Mouse (Mus musculus): ENCODE measurements around the gene Taar7e.
A peak's percentile ranks its signal among the peaks of the same experiment; 100 is the strongest.
"Not testable (repeated sequence)": the region's sequence is repeated elsewhere in the genome, so short reads cannot be mapped to it uniquely, and the experiment has no call there.

The Taar7e gene

GRCm38 (mm10) chr10:24037314-24037713 is at the start of gene Taar7e:
Taar7e (plus strand) TSS chr10:24037614.
- no peak for DNase-seq

- no peak for DNase-seq
These were observed 44.0 kb upstream of the Taar7e start, which contains the start of gene Taar7a for GRCm38 (mm10) chr10:23993381-23993780. Taar7a (minus strand) TSS chr10:23993481.

GRCm38 (mm10) chr10:23999639-24000038 is 37.8 kb upstream of the Taar7e start, which contains the start of gene Taar7b:
Taar7b (plus strand) TSS chr10:23999939.
- DNase-seq: no peak

DNA sequence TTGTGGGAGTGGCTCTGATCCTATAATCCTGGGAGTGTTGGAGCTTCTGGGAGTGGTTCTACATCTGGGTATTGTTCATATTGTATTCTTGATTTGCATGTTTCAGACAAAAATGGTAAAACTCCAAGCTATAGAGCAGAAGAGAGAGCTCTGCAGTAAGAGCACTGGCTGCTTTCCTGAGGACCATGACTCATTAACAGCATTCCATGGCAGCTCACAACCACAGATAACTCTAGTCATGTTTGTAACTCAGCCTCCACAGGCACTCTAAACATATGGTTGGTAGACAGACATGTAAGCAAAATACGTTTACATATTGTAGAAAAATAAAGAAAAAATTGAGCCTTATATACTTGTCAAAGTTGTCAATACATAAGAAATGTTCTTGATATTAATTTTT is 31.0 kb upstream of the Taar7e start:
- DNase-seq: no peak

DNA sequence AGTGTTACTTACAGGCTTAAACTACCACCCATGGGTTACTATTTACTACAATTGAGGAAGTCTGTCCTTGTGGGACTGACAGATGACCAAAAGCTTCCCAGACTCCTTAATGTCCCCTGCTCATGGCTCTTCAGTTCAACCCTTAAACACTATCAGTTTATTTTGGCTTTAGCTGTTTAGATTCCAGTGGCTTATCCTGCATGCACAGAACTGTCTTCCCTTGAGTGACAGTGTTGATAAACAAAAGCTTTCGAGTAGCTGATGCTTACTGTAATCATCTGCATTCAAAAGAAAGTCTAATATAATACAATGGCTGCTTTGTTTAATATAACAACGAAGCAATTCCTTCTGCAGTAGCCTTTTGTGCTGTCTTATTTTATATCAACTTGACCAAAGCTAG is 30.4 kb upstream of the Taar7e start:
- DNase-seq: no peak

- no peak for DNase-seq
These were observed 29.3 kb upstream of the Taar7e start for GRCm38 (mm10) chr10:24008143-24008542.

GRCm38 (mm10) chr10:24026922-24027321 is 10.5 kb upstream of the Taar7e start, which contains the start of gene Taar7d:
Taar7d (plus strand) TSS chr10:24027222.
- DNase-seq: no peak

DNA sequence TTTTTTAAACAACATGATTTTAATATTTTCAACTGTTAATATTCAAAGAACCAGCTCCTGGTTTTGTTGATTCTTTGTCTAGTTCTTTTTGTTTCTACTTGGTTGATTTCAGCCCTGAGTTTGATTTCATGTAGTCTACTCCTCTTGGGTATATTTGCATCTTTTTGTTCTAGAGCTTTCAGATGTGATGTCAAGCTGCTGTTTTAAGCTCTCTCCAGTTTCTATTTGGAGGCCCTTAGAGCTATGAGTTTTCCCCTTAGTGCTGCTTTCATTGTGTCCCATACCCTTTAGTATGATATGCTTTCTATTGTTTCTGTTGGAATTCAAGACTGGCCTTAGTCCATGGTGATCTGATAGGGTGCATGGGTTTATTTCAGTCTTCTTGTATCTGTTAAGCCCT is 6.1 kb upstream of the Taar7e start:
- DNase-seq: no peak

DNA sequence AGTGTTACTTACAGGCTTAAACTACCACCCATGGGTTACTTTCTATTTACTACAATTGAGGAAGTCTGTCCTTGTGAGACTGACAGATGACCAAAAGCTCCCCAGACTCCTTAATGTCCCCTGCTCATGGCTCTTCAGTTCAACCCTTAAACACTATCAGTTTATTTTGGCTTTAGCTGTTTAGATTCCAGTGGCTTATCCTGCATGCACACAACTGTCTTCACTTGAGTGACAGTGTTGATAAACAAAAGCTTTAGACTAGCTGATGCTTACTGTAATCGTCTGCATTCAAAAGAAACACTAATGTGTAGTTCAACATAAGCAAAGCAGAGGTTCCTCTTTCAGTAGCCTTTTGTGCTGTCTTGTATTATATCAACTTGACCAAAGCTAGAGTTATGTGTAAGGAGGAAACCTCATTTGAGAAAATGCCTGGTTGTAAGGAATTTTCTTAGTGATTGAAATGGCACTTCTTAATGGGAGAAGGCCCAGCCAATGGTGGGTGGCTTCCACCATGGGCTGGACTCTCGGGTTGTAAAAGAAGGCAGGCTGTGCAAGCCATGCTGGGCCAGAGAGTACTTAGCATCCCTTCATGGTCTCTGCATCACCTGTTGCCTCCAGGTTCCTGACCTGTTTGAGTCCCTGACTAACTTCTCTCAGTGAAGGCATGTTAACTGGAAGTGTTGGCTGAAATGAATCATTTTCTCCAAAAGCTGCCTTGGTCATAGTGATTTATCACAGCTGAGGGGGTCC is 2.9 kb downstream of the Taar7e start:
- no peak for DNase-seq

GRCm38 (mm10) chr10:24049210-24049609 is 11.8 kb downstream of the Taar7e start, which contains the start of gene Taar7f:
Taar7f (plus strand) TSS chr10:24049510.
- no peak for DNase-seq

DNA sequence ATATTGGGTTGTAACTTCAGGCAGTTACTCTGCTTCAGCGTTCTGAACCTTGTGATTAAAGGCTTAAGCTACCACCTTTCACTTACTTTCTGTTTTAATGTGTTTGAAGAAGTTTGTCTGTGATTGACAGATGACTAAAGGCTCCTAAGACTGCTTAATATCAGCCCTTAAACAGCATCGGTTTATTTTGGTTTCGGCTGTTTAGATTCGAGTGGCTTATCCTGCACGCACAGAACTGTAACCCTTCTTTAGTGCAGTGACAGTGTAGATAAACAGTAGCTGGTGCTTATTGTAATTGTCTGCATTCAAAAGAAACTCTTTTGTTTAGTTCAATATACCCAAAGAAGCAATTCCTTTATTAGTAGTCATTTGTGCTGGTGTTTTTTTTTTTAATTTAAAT is 14.6 kb downstream of the Taar7e start:
- no peak for DNase-seq

GRCm38 (mm10) chr10:24058986-24059385 is 21.6 kb downstream of the Taar7e start:
- no peak for DNase-seq

- not testable (repeated sequence) for DNase-seq
These were observed 37.3 kb downstream of the Taar7e start for GRCm38 (mm10) chr10:24074751-24075150.

DNA sequence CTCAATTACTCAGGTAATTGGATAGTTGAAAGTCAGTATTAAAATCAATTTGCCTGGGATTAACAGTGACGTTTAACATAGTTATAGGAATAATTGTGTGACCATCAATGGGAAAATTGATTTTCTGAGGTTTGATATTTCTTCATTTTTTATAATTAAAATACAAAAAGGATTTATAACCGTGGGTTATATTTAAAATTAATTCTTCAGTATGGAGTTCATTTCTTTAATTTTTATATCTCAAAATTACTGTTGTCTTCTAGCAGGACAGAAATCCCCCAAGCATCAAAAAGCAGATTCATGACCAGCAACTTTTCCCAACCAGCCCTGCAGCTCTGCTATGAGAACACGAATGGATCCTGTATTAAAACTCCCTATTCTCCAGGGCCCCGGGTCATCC is 38.8 kb downstream of the Taar7e start, which contains the start of gene Taar8a:
TSS of gene Taar8a (plus strand) at position 301 of the 400 bp plus-strand sequence.
- DNase-seq: not testable (repeated sequence)

DNA sequence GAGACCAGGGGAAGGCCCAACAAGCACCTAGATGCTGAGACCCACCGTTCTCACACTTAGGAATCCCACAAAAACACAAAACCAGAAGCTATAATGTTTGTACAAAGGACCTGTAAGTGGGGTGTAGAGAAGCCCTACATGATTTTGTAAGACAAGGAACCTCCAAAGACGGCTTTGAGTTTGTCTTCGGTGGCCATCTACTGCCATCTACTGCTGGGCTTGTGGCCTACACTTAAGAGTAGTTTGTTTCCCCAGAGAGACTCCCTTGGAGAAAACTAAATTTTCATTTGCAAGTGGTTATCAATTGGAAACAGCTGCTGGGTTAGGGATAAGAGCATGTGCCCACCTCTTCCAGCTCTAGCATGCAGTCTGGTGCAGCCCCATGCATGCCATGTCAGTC is 42.8 kb downstream of the Taar7e start:
- peak; percentile 62 for DNase-seq

DNA sequence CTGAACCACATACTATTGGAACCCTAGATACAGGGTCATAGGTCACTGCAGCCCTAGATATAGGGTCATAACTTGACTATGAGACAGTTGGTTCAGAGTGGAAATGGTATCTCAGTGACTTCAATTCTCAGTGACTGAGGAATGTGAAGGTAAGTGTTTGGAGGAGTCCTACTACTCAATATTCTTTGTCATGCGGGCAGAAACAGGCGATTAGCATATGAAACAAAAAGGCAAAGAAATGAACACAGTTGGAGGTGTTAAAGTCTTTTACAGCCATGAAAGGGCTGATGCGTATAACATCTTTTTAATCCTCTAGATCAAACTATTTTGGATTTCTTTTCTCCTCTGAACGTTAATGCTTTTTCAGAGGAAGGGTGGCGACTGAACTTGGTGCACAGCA is 48.5 kb downstream of the Taar7e start:
- DNase-seq: no peak

DNA sequence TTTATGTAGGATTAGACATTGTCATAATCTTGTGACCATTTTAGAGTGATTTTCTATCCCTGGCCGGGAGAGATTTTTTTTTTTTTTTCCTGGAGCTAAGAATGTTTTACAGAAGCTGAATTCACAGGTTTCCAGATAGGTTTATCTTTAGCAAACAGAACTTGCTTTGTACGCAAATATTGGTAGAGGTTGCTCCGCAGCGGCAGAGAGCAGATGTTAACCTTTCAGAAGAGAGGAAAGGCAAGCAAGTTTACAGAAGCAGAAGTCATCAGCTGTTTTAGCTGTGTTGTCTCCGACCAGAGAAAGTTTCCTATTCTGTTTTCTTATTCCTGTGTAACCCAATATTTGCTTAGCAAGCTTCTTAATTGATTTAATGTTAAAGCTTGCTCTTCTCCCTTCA is 49.1 kb downstream of the Taar7e start:
- DNase-seq: no peak

DNA sequence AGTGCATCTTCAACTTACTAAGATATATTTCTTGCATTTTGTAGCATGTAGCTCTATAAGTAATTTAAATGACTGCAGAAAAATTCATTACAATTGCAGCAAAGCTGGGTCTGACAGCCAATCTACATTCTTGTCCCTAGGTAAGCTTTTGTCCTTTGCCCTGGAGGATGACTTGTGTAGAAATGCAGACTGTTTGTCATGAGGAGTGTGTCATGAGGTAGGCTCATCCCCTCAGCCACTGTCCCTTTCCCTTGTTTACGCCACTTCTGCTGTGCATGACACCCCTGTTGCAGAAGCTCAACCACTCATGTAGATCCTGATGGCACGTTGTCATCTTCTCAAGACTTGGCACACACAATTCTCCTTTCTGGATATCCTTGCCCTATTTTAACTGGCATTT is 49.8 kb downstream of the Taar7e start:
- no peak for DNase-seq
